Mouse (Mus musculus) frontal cortex, adult (tissue): ENCODE measurements at regions not wholly inside any gene's neighbourhood (a gene's known extent, or its start where the extent isn't known, plus 50 kb on each side); places are given as distances from the start of the nearest gene placed in this dataset.

Experiments used
- ATAC-seq: cut with Nextera tagmentation; 2 replicates; pipeline ENCODE4 v1.9.2; 2017; ENCODE audit warnings: mild to moderate bottlenecking, moderate library complexity, mixed read lengths; ENCODE audit not compliant: low TSS enrichment

- no peak for ATAC-seq
Measured at GRCm38 (mm10) chr14:114857689-114858088, 234.3 kb upstream of the Gpc5 start.

- ATAC-seq: peak; percentile 92
Measured at GRCm38 (mm10) chr14:114863585-114863984, 228.4 kb upstream of the Gpc5 start.

DNA sequence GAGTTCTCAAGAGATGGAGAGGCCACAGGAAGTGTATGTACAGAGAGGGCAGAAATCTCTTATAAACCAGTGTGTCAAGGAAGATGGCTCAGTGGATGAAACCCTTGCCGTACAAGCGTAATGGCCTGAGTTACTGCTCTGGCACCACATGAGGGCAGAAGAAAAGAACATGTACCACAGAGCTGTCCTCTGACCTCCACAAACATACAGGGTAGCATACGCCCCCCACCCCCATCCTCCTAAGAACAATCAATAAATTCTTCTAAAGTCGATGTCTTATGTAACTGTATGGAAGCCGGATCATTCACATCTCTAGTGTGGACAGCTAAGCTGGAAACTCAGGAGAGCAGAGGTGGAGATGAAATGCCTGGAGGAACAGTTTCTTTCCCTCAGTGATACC lies 227.9 kb upstream of the Gpc5 start:
- no peak for ATAC-seq

GRCm38 (mm10) chr14:114869233-114869632 lies 222.8 kb upstream of the Gpc5 start:
- ATAC-seq: peak; percentile 62

DNA sequence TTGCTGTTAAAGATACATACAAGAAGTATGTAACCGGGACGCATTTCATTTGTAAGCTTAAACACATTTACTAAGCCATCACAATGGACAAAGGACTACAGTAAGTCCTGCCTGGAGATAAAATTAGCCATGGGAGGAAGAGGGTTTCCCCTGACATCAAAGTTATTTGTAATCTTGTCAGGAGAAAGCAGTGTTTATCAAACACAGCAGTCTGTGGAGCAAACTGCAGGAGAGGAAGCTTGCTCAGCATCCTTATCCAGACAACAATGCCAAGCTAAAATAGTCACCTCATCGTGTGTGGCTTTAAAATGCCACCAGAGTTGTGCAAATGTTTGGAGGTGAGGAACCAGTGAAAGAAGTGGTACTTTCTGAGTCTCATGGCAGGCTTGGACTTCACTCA lies 216.9 kb upstream of the Gpc5 start:
- peak; percentile 31; the same call in 1 of the 2 replicates for ATAC-seq

GRCm38 (mm10) chr14:114876427-114876826 lies 215.6 kb upstream of the Gpc5 start:
- no peak for ATAC-seq

DNA sequence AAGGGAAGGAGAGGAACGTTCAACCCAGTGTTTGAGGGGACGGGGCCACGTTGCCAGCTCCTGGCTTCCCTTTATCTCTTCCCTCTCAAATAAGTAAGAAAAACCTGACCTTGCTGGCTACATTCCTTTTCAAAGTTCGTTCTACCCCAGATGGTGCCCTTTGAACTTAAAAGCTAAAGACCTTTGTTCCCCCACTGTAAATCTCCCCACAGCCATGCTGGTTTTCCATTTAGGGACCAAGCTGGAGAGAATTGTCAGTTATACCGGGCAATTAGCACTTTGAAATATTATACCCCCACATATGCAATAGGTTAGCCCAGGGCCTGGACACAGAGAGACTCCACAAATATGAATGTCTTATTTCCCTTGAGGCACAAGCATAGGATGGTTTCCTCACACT lies 214.5 kb upstream of the Gpc5 start:
- no peak for ATAC-seq

DNA sequence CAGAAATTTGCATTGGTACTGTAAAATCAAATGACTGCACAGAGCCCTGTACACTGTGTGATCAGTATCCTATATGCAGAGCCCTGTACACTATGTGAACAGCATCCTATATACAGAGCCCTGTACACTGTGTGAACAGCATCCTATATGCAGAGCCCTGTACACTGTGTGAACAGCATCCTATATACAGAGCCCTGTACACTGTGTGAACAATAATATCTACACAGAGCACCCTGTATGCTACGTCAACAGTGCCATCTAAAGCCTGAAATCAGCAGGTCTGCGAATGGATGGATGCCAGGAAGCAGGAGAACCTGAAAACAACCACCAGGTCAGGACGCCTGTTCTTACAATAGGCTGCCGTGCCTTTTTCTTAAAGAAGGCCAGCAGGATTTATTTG lies 211.7 kb upstream of the Gpc5 start:
- peak; percentile 35; the same call in 1 of the 2 replicates for ATAC-seq

- no peak for ATAC-seq
Measured at GRCm38 (mm10) chr14:114904109-114904508, 187.9 kb upstream of the Gpc5 start.

- peak; percentile 71 for ATAC-seq
Measured at GRCm38 (mm10) chr14:114912271-114912670, 179.7 kb upstream of the Gpc5 start.

DNA sequence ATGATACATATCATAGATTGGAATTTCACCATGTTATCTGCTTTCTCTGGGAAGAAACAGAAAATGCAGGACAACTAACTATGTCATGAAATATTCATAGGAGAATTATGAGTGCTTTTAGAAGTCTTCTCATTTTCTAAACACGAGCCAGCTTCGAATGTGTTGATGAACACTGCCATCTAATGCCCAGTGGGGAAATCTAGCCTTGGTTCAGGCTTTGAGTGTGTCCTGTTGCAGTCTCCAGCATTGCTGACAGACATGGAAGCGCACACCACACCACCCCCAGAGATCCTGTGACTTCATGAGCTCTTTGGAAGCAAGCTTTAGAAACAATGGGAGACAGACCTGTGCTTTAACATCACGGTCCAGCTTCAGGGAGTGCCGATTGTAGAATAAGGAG lies 178.8 kb upstream of the Gpc5 start:
- ATAC-seq: peak; percentile 97

GRCm38 (mm10) chr14:114945744-114946143 lies 146.3 kb upstream of the Gpc5 start:
- ATAC-seq: no peak

DNA sequence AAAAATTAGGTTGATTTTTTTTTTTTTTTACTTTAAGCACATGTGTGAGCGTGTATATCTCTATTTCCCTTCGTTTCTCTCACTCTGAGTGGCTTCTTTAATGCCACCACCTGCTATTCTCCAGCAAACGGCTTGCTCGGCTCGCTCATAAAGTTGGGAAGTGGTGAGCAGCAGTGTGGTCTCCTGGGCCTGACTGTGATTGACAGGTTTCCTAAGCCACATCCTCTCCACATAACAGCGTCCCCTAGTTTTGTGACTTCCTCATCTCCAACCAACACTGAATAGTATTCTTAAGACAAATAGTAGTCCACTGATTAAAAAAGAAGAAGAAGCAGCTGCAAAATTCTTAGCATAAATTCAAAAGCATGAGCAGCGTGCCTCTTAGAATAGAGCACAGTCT lies 145.7 kb upstream of the Gpc5 start:
- no peak for ATAC-seq

DNA sequence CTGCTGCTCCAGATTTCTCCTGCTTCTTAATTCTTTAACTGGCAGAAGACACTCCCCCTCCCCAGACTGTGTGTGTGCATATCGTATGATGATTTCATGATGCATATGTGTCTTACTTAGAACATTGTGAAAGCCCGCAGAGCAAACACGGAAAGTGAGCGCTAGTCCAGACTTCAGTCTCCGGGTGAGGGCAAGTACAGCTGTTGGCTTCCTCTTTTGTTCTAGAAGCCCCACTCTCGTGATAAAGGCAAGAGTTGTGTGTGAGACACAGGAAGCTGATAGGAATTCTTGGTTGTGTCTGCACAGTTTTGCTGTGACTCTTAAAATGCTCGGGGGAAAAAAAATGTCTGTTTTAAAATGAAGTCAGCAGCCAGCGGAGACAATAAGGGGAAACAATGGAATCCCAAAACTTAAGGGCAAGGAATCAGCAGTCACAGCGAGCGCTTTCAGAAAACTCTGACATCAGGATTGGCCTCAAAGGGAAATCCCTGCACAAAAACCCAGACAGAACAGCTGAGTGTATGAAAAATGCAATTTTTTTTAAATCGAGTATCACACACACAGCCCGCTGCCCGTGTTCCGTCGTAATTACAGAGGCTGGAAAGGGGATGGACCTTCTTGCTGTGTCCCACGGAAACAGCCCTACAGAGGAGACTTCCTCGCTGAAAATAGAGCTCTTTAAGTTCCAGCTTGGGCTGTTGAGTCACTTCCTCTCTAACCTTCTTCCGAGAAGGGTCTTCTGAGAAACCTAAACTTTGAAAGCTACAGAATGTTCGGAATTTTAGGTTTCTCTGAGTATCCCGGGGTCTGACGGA lies 143.5 kb upstream of the Gpc5 start:
- ATAC-seq: peak; percentile 77

GRCm38 (mm10) chr14:114949156-114949496 lies 142.9 kb upstream of the Gpc5 start:
- 0 out of 2 replicates have a peak, but pooled peaks have one; percentile 6 for ATAC-seq

DNA sequence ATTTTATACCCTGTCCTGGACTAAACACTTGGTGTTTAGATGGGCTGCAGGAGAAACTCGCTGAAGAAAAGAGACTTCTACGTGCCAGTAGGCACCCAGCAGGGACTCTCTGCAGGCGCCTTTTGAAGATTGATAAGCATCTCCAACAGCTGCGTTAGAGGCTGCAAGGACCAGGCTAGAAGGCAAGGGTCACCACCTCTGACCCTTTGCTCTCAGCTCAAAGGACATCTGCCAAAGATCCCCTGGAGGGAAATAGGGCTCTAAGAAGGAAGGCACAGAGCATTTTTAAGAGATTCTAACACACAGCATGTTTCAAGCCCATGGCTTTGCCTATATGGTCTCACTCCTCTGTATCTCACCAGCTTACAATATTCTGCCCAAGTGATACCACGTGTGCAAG lies 139.7 kb upstream of the Gpc5 start:
- no peak for ATAC-seq

DNA sequence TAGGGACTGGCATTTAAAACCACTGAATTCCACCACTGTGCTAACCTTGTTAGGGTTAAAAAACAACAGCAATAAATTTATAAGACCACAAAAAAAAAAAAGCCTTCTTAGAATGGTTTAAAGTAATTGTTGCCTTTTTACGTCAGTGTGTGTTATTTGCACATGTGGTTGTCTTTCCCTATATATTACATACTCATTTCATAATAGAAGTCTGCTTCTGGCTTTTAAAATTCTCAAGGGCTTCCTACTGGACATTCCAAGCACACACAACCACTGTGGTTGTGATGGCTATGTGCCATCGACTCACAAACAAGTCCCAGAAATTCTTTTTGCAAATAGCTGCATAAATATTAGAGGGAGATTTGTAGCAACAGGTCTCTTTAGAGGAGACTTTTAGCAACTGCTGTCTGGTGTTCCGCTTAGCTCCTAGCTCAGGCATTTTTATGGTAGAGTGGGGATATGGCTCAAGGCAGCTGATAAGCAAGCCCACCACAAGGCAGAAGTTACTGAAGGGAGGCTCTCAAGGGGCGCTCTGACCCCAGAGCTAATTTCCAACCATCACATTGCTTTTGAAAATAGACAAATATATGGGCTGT lies 138.8 kb upstream of the Gpc5 start:
- ATAC-seq: no peak

- no peak for ATAC-seq
Measured at GRCm38 (mm10) chr14:114954287-114954686, 137.7 kb upstream of the Gpc5 start.

GRCm38 (mm10) chr14:114955572-114955971 lies 136.4 kb upstream of the Gpc5 start:
- no peak for ATAC-seq

- ATAC-seq: no peak
Measured at GRCm38 (mm10) chr14:114960273-114960672, 131.7 kb upstream of the Gpc5 start.

DNA sequence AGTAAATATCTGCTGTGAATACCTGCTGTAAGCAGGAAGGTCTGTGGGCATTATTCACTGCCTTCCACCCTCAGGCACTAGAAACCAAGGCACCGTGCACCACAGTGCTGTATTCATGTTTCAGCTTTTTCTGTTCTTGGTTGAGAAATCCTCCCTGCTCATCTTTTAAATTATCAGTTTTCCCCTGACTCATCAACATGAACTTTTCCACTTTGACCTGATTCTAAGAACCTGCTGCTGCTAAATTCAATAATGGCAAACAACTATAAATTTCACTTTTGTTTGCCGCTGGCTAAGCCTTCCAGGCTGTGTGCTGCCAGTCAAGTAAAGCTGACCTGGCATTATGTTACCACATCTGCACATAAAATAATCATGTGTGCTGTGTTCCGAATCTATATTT lies 126.1 kb upstream of the Gpc5 start:
- ATAC-seq: no peak

- peak; percentile 73; the same call in 1 of the 2 replicates for ATAC-seq
Measured at GRCm38 (mm10) chr14:114969020-114969419, 123.0 kb upstream of the Gpc5 start.

- ATAC-seq: peak; percentile 64; the same call in 1 of the 2 replicates
Measured at GRCm38 (mm10) chr14:114981120-114981519, 110.9 kb upstream of the Gpc5 start.
